Comparison of ENCODE assay signal across 18 mouse cellular contexts in genomic region chr8:75151743-75152142, GRCm38 (mm10). TPM values are rescaled to one million over a fixed set of nuclear protein-coding genes. Genes with fewer than 3 reads are reported as not detected.
DNase-seq lines count a peak whose midpoint lies in the region; ATAC-seq lines count a peak whose summit lies in the region.
"Had no signal": no experiment of that assay in that cellular context is flagged by ENCODE, and none has a peak within 500 bp of the region (broad histone marks: within the 10 kb centered on the region; RNA-seq: fewer than 3 reads in every experiment).

No protein-coding gene starts in this region.

- H3K9me3 ChIP-seq in hindbrain, embryonic 16.5 days (ENCODE audit: control insufficient read depth, low read length), result no peaks in the 10 kb centered on the region
- H3K9me3 ChIP-seq: G1E had no signal

- H3K9ac ChIP-seq in hindbrain, embryonic 16.5 days (ENCODE audit: low read depth, low read length), result no peak overlapping the region

- H3K36me3 ChIP-seq in hindbrain, embryonic 16.5 days (ENCODE audit: control insufficient read depth, insufficient read depth, low read length), result no peaks in the 10 kb centered on the region
- H3K36me3 ChIP-seq: G1E had no signal

- ATAC-seq in frontal cortex, adult (ENCODE audit: low TSS enrichment), result peak; percentile 75
- no peak for ATAC-seq in hindbrain, embryonic 16.5 days
- ATAC-seq: activated CD4-positive, CD25-positive, alpha-beta regulatory T cell, adult 4 months; CD4-positive, CD25-positive, alpha-beta regulatory T cell, adult 4 months; Patski had no signal

- H3K4me3 ChIP-seq in hindbrain, embryonic 16.5 days (ENCODE audit: low read length), result no peak overlapping the region

- no peak overlapping the region for H3K4me2 ChIP-seq in hindbrain, embryonic 16.5 days (ENCODE audit: low read length)

- no peak overlapping the region for H3K27ac ChIP-seq in hindbrain, embryonic 16.5 days (ENCODE audit: low read depth, low read length)

- H3K4me1 ChIP-seq in hindbrain, embryonic 16.5 days (ENCODE audit: control insufficient read depth, insufficient read depth, low read depth, low read length), result no peaks in the 10 kb centered on the region

- WGBS in hindbrain, embryonic 16.5 days, result 84% methylated on average over 4 of the region's 4 CpGs

- no peaks in the 10 kb centered on the region for H3K27me3 ChIP-seq in hindbrain, embryonic 16.5 days (replicated peaks; ENCODE audit: control insufficient read depth, insufficient read depth, low read length)
- H3K27me3 ChIP-seq: CH12.LX, Patski had no signal

- DNase-seq in frontal cortex, postnatal 10 days (ENCODE audit: low spot score in 2 of 2), result no peak
- peak; percentile 42 for DNase-seq in brain, adult 2 months (ENCODE audit: low read depth, low spot score)
- DNase-seq: adrenal gland, adult 2 months; adrenal gland, adult 8-10 months; adrenal gland, postnatal 10 days; adrenal gland, postnatal 14 days; adrenal gland, postnatal 25 days; adrenal gland, postnatal 36 days; B cell, adult 2 months; cerebellum, adult 11 months; cerebellum, adult 11-12 months had no signal

RNA-seq across cellular contexts. Expression of gene Mcm5, which starts 42.4 kb away (rescaled TPM):
- 32.8 and 40.2 TPM in 2 replicates for polyA plus RNA-seq in hindbrain, embryonic 16.5 days (2015; fragmentation: Nextera tagmentation; extraction: Ambion mirVana)

RNA-seq across cellular contexts. Expression of gene Hmox1, which starts 58.3 kb away (rescaled TPM):
- 15.8 and 17.3 TPM in 2 replicates for polyA plus RNA-seq in hindbrain, embryonic 16.5 days (2015; fragmentation: Nextera tagmentation; extraction: Ambion mirVana)
